ENCODE assay signal across 9 mouse cellular contexts in genomic region chr11:118239281-118240198, GRCm38 (mm10). TPM values are rescaled to one million over a fixed set of nuclear protein-coding genes. Genes with fewer than 3 reads are reported as not detected.
DNase-seq lines count a peak whose midpoint lies in the region; ATAC-seq and TF ChIP-seq lines count a peak whose summit lies in the region.
"Had no signal": no experiment of that assay in that cellular context is flagged by ENCODE, and none has a peak within 500 bp of the region (broad histone marks: within the 10 kb centered on the region; RNA-seq: fewer than 3 reads in every experiment).

No protein-coding gene starts in this region.

- ATAC-seq in heart, embryonic 11.5 days (replicated peaks; ENCODE audit: insufficient number of reproducible peaks, low FRiP score, low TSS enrichment): no peak
- no peak for ATAC-seq in midbrain, postnatal 0 days (ENCODE audit: low FRiP score)
- no peak for ATAC-seq in neural tube, embryonic 12.5 days (ENCODE audit: low FRiP score, low read depth)
- no peak for ATAC-seq in activated CD4-positive, CD25-positive, alpha-beta regulatory T cell, adult 4 months

- no peaks in the 10 kb centered on the region for H3K27me3 ChIP-seq in heart, embryonic 11.5 days (ENCODE audit: control insufficient read depth, insufficient read depth, low read length)
- no peaks in the 10 kb centered on the region for H3K27me3 ChIP-seq in midbrain, embryonic 10.5 days (ENCODE audit: low read depth, poor library complexity, severe bottlenecking)
- H3K27me3 ChIP-seq in midbrain, postnatal 0 days (ENCODE audit: insufficient read depth, low read length): no peaks in the 10 kb centered on the region
- H3K27me3 ChIP-seq in neural tube, embryonic 12.5 days (replicated peaks): no peaks in the 10 kb centered on the region

- intact Hi-C loops in heart, postnatal 25 days (cut with DNase I): no loop called here

- peak overlapping the region; percentile 35; the same call in 1 of the 2 replicates for H3K4me2 ChIP-seq in heart, embryonic 11.5 days
- H3K4me2 ChIP-seq in midbrain, postnatal 0 days (ENCODE audit: low read depth, low read length, poor library complexity, severe bottlenecking): no peak overlapping the region
- peak overlapping the region; percentile 28 for H3K4me2 ChIP-seq in neural tube, embryonic 12.5 days (replicated peaks)

- H3K27ac ChIP-seq in heart, embryonic 11.5 days (ENCODE audit: low read depth, low read length): peak overlapping the region; percentile 76
- H3K27ac ChIP-seq in midbrain, embryonic 10.5 days (replicated peaks): peak overlapping the region; percentile 74
- H3K27ac ChIP-seq in midbrain, postnatal 0 days (ENCODE audit: low read depth, low read length): no peak overlapping the region
- peak overlapping the region; percentile 20; the same call in 1 of the 2 replicates for H3K27ac ChIP-seq in neural tube, embryonic 12.5 days

- WGBS in heart, embryonic 11.5 days (ENCODE audit: insufficient replicate concordance): 58% methylated on average over 14 of the region's 14 CpGs
- 60% methylated on average over 14 of the region's 14 CpGs for WGBS in midbrain, embryonic 10.5 days
- WGBS in midbrain, postnatal 0 days: 57% methylated on average over 14 of the region's 14 CpGs
- WGBS in neural tube, embryonic 12.5 days: 57% methylated on average over 14 of the region's 14 CpGs

- no peaks in the 10 kb centered on the region for H3K9me3 ChIP-seq in heart, embryonic 11.5 days (replicated peaks; ENCODE audit: control insufficient read depth, low read length)
- no peaks in the 10 kb centered on the region for H3K9me3 ChIP-seq in midbrain, embryonic 10.5 days (replicated peaks)
- H3K9me3 ChIP-seq in midbrain, postnatal 0 days (ENCODE audit: low read length): no peaks in the 10 kb centered on the region
- no peaks in the 10 kb centered on the region for H3K9me3 ChIP-seq in neural tube, embryonic 12.5 days

- DNase-seq in heart, postnatal 25 days (ENCODE audit: low spot score): no peak
- DNase-seq in midbrain, embryonic 10.5 days (ENCODE audit: low spot score): peak; percentile 46
- no peak for DNase-seq in midbrain, postnatal 0 days (ENCODE audit: low spot score)
- DNase-seq in hindlimb bud, embryonic 11.5 days (ENCODE audit: extremely low spot score, low read depth, low spot score): peak; percentile 82
- DNase-seq in cerebellum, postnatal 25 days: no peak
- DNase-seq: adrenal gland, adult 2 months had no signal

- H3K9ac ChIP-seq in heart, embryonic 11.5 days (ENCODE audit: low read depth, low read length): 0 out of 2 replicates have a peak overlapping the region, but pooled peaks have one; percentile 16
- H3K9ac ChIP-seq in midbrain, postnatal 0 days (replicated peaks; ENCODE audit: low read length, poor library complexity, severe bottlenecking): no peak overlapping the region
- H3K9ac ChIP-seq in neural tube, embryonic 12.5 days: no peak overlapping the region

- H3K36me3 ChIP-seq in heart, embryonic 11.5 days (ENCODE audit: control insufficient read depth, insufficient read depth, low read length): no peaks in the 10 kb centered on the region
- H3K36me3 ChIP-seq in midbrain, embryonic 10.5 days: no peaks in the 10 kb centered on the region
- H3K36me3 ChIP-seq in midbrain, postnatal 0 days (ENCODE audit: insufficient read depth, low read length): no peaks in the 10 kb centered on the region
- H3K36me3 ChIP-seq in neural tube, embryonic 12.5 days: no peaks in the 10 kb centered on the region

- peaks cover 38% of the 10 kb centered on the region for H3K4me1 ChIP-seq in heart, embryonic 11.5 days (ENCODE audit: control insufficient read depth, insufficient read depth, low read length)
- H3K4me1 ChIP-seq in midbrain, embryonic 10.5 days: peaks cover 43% of the 10 kb centered on the region
- no peaks in the 10 kb centered on the region for H3K4me1 ChIP-seq in midbrain, postnatal 0 days (ENCODE audit: insufficient read depth, low read length)
- peaks cover 23% of the 10 kb centered on the region for H3K4me1 ChIP-seq in neural tube, embryonic 12.5 days

- H3K4me3 ChIP-seq in heart, embryonic 11.5 days (ENCODE audit: low read depth, low read length): no peak overlapping the region
- no peak overlapping the region for H3K4me3 ChIP-seq in midbrain, embryonic 10.5 days
- H3K4me3 ChIP-seq in midbrain, postnatal 0 days (ENCODE audit: low read depth, low read length): no peak overlapping the region
- H3K4me3 ChIP-seq in neural tube, embryonic 12.5 days: no peak overlapping the region

- no peak for TF ChIP-seq CTCF in midbrain, postnatal 0 days (IDR thresholded peaks at IDR 0.05)

RNA-seq across cellular contexts. Expression of gene Cyth1, which starts 8.9 kb away (rescaled TPM):
- 10.6 and 12.7 TPM in 2 replicates for polyA plus RNA-seq in heart, embryonic 11.5 days (2014; fragmentation: Nextera tagmentation; extraction: Ambion mirVana)
- 10 to 100 TPM; 48.9 to 53.8 TPM for total RNA-seq in heart, postnatal 25 days (2021)
- 11.3 and 14.9 TPM in 2 replicates for polyA plus RNA-seq in midbrain, embryonic 10.5 days (2016; fragmentation: Nextera tagmentation; extraction: Ambion mirVana)
- 40.2 and 54.1 TPM in 2 replicates for total RNA-seq in midbrain, postnatal 0 days (2014; rRNA removed)
- polyA plus RNA-seq in midbrain, postnatal 0 days (2015; fragmentation: Nextera tagmentation; extraction: Ambion mirVana): 20.0 and 21.6 TPM in 2 replicates
- 30.0 and 30.8 TPM in 2 replicates for polyA plus RNA-seq in neural tube, embryonic 12.5 days (2016; fragmentation: Nextera tagmentation; extraction: Ambion mirVana)
- polyA plus RNA-seq in activated CD4-positive, CD25-positive, alpha-beta regulatory T cell, adult 4 months (2017; shearing (Covaris generic)): 10 to 100 TPM; 50.1 to 73.2 TPM

RNA-seq across cellular contexts. Expression of gene Usp36, which starts 50.5 kb away (rescaled TPM):
- polyA plus RNA-seq in heart, embryonic 11.5 days (2014; fragmentation: Nextera tagmentation; extraction: Ambion mirVana): 10.7 and 11.1 TPM in 2 replicates
- total RNA-seq in heart, postnatal 25 days (2021): 10 to 100 TPM; 12.0 to 14.5 TPM
- 20.4 and 23.6 TPM in 2 replicates for polyA plus RNA-seq in midbrain, embryonic 10.5 days (2016; fragmentation: Nextera tagmentation; extraction: Ambion mirVana)
- 13.7 and 20.4 TPM in 2 replicates for total RNA-seq in midbrain, postnatal 0 days (2014; rRNA removed)
- 10.6 and 13.1 TPM in 2 replicates for polyA plus RNA-seq in midbrain, postnatal 0 days (2015; fragmentation: Nextera tagmentation; extraction: Ambion mirVana)
- polyA plus RNA-seq in neural tube, embryonic 12.5 days (2016; fragmentation: Nextera tagmentation; extraction: Ambion mirVana): 17.5 and 19.1 TPM in 2 replicates
- polyA plus RNA-seq in activated CD4-positive, CD25-positive, alpha-beta regulatory T cell, adult 4 months (2017; shearing (Covaris generic)): 10 to 100 TPM; 15.6 to 15.8 TPM

Comparison
In these comparisons a context has a peak if more than half of its experiments do, and no peak if none do; other contexts are left out.
1. DNase-seq: peak in midbrain, embryonic 10.5 days (single experiment) and hindlimb bud, embryonic 11.5 days (single experiment); none in heart, postnatal 25 days (single experiment), midbrain, postnatal 0 days (single experiment) and cerebellum, postnatal 25 days (0 of 2).